Mouse (Mus musculus): Measurements from ENCODE around the gene Naa11. TPM values are rescaled to one million over a fixed set of nuclear protein-coding genes. Genes with fewer than 3 reads are reported as not detected.

The Naa11 gene
- total and polyA plus RNA-seq, 2 experiments from 2014 or later: 0.04 TPM; not detected in 1

DNA sequence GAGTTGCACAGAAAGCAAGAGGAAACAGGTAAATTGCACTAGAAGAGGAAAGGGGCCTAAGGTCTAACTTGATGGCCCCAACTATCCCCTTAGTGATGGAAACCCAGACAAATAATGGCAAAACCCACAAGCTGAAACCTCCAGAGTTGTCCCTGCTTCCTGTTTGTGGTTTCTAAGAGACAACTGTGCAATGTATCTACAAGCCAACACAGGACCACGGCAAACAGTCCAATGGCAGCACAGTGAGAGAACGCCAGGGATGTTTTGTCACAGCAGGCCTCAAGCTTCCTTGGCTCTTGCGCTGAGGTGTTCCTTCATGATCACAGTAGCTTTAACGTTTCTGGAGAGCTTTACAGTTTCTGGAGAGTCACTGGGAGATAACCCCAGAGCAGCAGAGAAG is 7.8 kb downstream of the Naa11 start:
- no peaks in the 10 kb centered on the region for H3K27me3 ChIP-seq (ENCODE audit: insufficient read depth, low read length)

GRCm38 (mm10) chr5:97382548-97383222 is 9.5 kb downstream of the Naa11 start:
- WGBS: 57% methylated on average over 14 of the region's 14 CpGs
- H3K27me3 ChIP-seq (ENCODE audit: insufficient read depth, low read length): no peaks in the 10 kb centered on the region
- H3K4me2 ChIP-seq (ENCODE audit: low read depth, low read length, poor library complexity, severe bottlenecking): no peak overlapping the region

More for the DNA sequence above, 7.8 kb downstream of the Naa11 start:
- Histone ChIP-seq H3K9ac (replicated peaks; ENCODE audit: low read length, poor library complexity, severe bottlenecking) (no peak overlapping the region), H3K9me3 (ENCODE audit: low read length) (no peaks in the 10 kb centered on the region), H3K36me3 (ENCODE audit: insufficient read depth, low read length) (no peaks in the 10 kb centered on the region), H3K27ac (ENCODE audit: low read depth, low read length) (no peak overlapping the region), H3K4me1 (ENCODE audit: insufficient read depth, low read length) (no peaks in the 10 kb centered on the region), H3K4me2 (ENCODE audit: low read depth, low read length, poor library complexity, severe bottlenecking) (no peak overlapping the region), H3K4me3 (ENCODE audit: low read depth, low read length) (no peak overlapping the region)
- ATAC-seq (ENCODE audit: low FRiP score) (no peak), DNase-seq (ENCODE audit: low spot score) (no peak)
- TF ChIP-seq CTCF (IDR thresholded peaks at IDR 0.05): no peak
- WGBS: 79% methylated on average over 4 of the region's 4 CpGs

DNA sequence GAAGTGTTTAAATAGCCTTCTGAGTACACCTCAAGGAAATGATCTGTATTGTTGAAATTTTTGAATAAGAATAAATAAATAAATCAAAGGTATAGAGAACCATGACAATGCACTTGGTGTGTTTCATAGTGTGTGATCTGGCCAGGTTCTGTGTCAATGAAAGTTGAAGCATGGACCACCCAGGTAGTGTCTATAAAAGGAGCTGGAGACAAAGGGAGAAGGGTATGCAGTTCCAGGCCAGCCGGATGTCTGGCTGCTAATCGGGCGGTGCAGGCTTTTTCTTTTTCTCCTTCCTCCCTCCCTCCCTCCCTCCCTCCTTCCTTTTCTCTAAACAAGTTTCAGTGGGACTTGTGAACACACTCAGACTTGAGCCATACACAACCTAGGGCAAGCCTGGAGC is 12.2 kb downstream of the Naa11 start:
- no peaks in the 10 kb centered on the region for H3K36me3 ChIP-seq (ENCODE audit: insufficient read depth, low read length)
- no peaks in the 10 kb centered on the region for H3K9me3 ChIP-seq (ENCODE audit: low read length)
- 14% methylated on average over 3 of the region's 3 CpGs for WGBS
- ATAC-seq (ENCODE audit: low FRiP score) (no peak), DNase-seq (ENCODE audit: low spot score) (no peak)
- H3K27ac ChIP-seq (ENCODE audit: low read depth, low read length): no peak overlapping the region
- TF ChIP-seq CTCF (IDR thresholded peaks at IDR 0.05): no peak
- H3K27me3 ChIP-seq (ENCODE audit: insufficient read depth, low read length): no peaks in the 10 kb centered on the region
- no peak overlapping the region for H3K4me2 ChIP-seq (ENCODE audit: low read depth, low read length, poor library complexity, severe bottlenecking)
- no peak overlapping the region for H3K4me3 ChIP-seq (ENCODE audit: low read depth, low read length)
- no peak overlapping the region for H3K9ac ChIP-seq (replicated peaks; ENCODE audit: low read length, poor library complexity, severe bottlenecking)
- H3K4me1 ChIP-seq (ENCODE audit: insufficient read depth, low read length): no peaks in the 10 kb centered on the region

More at GRCm38 (mm10) chr5:97382548-97383222, 9.5 kb downstream of the Naa11 start:
- no peaks in the 10 kb centered on the region for H3K36me3 ChIP-seq (ENCODE audit: insufficient read depth, low read length)
- DNase-seq (ENCODE audit: low spot score) (no peak), ATAC-seq (ENCODE audit: low FRiP score) (no peak)
- no peak overlapping the region for H3K4me3 ChIP-seq (ENCODE audit: low read depth, low read length)
- H3K9ac ChIP-seq (replicated peaks; ENCODE audit: low read length, poor library complexity, severe bottlenecking): no peak overlapping the region
- no peaks in the 10 kb centered on the region for H3K9me3 ChIP-seq (ENCODE audit: low read length)
- H3K4me1 ChIP-seq (ENCODE audit: insufficient read depth, low read length): no peaks in the 10 kb centered on the region
- H3K27ac ChIP-seq (ENCODE audit: low read depth, low read length): no peak overlapping the region
- TF ChIP-seq CTCF (IDR thresholded peaks at IDR 0.05): no peak

GRCm38 (mm10) chr5:97364781-97365180 is 27.4 kb downstream of the Naa11 start:
- no peaks in the 10 kb centered on the region for H3K9me3 ChIP-seq (ENCODE audit: low read length)
- 78% methylated on average over 8 of the region's 8 CpGs for WGBS
- no peak for ATAC-seq (ENCODE audit: low FRiP score)

GRCm38 (mm10) chr5:97364252-97364651 is 27.9 kb downstream of the Naa11 start:
- no peak for TF ChIP-seq CTCF (IDR thresholded peaks at IDR 0.05)
- Histone ChIP-seq H3K27ac (ENCODE audit: low read depth, low read length) (no peak overlapping the region), H3K9ac (replicated peaks; ENCODE audit: low read length, poor library complexity, severe bottlenecking) (no peak overlapping the region), H3K36me3 (ENCODE audit: insufficient read depth, low read length) (no peaks in the 10 kb centered on the region), H3K27me3 (ENCODE audit: insufficient read depth, low read length) (no peaks in the 10 kb centered on the region), H3K9me3 (ENCODE audit: low read length) (no peaks in the 10 kb centered on the region), H3K4me3 (ENCODE audit: low read depth, low read length) (no peak overlapping the region), H3K4me1 (ENCODE audit: insufficient read depth, low read length) (no peaks in the 10 kb centered on the region), H3K4me2 (ENCODE audit: low read depth, low read length, poor library complexity, severe bottlenecking) (no peak overlapping the region)
- DNase-seq (ENCODE audit: low spot score) (no peak), ATAC-seq (ENCODE audit: low FRiP score) (no peak)
- whole genome bisulfite sequencing: 72% methylated on average over 8 of the region's 8 CpGs

More at GRCm38 (mm10) chr5:97364781-97365180, 27.4 kb downstream of the Naa11 start:
- no peaks in the 10 kb centered on the region for H3K4me1 ChIP-seq (ENCODE audit: insufficient read depth, low read length)
- peak; percentile 72 for DNase-seq (ENCODE audit: low spot score)
- no peak overlapping the region for H3K27ac ChIP-seq (ENCODE audit: low read depth, low read length)
- H3K9ac ChIP-seq (replicated peaks; ENCODE audit: low read length, poor library complexity, severe bottlenecking): no peak overlapping the region
- no peak overlapping the region for H3K4me2 ChIP-seq (ENCODE audit: low read depth, low read length, poor library complexity, severe bottlenecking)
- no peak for TF ChIP-seq CTCF (IDR thresholded peaks at IDR 0.05)
- no peaks in the 10 kb centered on the region for H3K27me3 ChIP-seq (ENCODE audit: insufficient read depth, low read length)
- no peak overlapping the region for H3K4me3 ChIP-seq (ENCODE audit: low read depth, low read length)
- no peaks in the 10 kb centered on the region for H3K36me3 ChIP-seq (ENCODE audit: insufficient read depth, low read length)

DNA sequence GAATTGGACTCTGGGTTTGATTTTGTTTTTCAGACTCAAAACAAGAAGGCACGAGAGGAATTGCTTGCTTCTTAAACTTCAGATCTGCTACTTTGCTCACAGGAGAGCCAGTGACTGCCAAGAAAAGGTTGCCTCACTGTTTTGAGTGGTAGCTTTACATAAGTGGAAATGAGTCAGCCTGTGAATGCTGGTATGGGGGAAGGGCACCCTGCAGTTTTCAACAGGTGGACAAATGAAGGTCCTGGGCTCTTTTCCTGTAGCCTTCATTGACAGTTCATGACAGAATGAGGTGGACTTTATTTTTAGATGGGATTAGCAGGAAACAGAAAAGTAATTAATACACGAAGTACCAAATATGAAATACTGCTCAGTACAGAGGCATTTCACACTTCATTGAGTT is 29.6 kb downstream of the Naa11 start:
- no peak for ATAC-seq (ENCODE audit: low FRiP score)
- 66% methylated on average over 2 of the region's 2 CpGs for WGBS
- no peak for TF ChIP-seq CTCF (IDR thresholded peaks at IDR 0.05)

More for the DNA sequence above, 29.6 kb downstream of the Naa11 start:
- Histone ChIP-seq H3K27me3 (ENCODE audit: insufficient read depth, low read length) (no peaks in the 10 kb centered on the region), H3K9me3 (ENCODE audit: low read length) (no peaks in the 10 kb centered on the region), H3K4me3 (ENCODE audit: low read depth, low read length) (no peak overlapping the region), H3K36me3 (ENCODE audit: insufficient read depth, low read length) (no peaks in the 10 kb centered on the region), H3K4me2 (ENCODE audit: low read depth, low read length, poor library complexity, severe bottlenecking) (no peak overlapping the region), H3K4me1 (ENCODE audit: insufficient read depth, low read length) (no peaks in the 10 kb centered on the region), H3K9ac (replicated peaks; ENCODE audit: low read length, poor library complexity, severe bottlenecking) (no peak overlapping the region), H3K27ac (ENCODE audit: low read depth, low read length) (no peak overlapping the region)
- DNase-seq (ENCODE audit: low spot score): no peak

All from midbrain, postnatal 0 days (tissue).